Mouse (Mus musculus): ENCODE measurements around the gene Kazn. TPM values are rescaled to one million over a fixed set of nuclear protein-coding genes. Genes with fewer than 3 reads are reported as not detected.

Gene Kazn
- total and polyA plus RNA-seq, 2 experiments from 2014 or later: 20.9 to 78.3 TPM

GRCm38 (mm10) chr4:142218997-142219396 is 20.2 kb downstream of the Kazn start:
- Histone ChIP-seq H3K4me2 (ENCODE audit: low read depth, low read length) (no peak overlapping the region), H3K36me3 (ENCODE audit: insufficient read depth, low read length) (no peaks in the 10 kb centered on the region), H3K4me3 (ENCODE audit: low read length) (no peak overlapping the region), H3K9ac (replicated peaks; ENCODE audit: low read length) (no peak overlapping the region), H3K27ac (no peak overlapping the region), H3K27me3 (ENCODE audit: insufficient read depth, low read length) (no peaks in the 10 kb centered on the region), H3K4me1 (ENCODE audit: insufficient read depth, low read length) (peaks cover 5% of the 10 kb centered on the region; the same call in 1 of the 2 replicates), H3K9me3 (ENCODE audit: low read length) (no peaks in the 10 kb centered on the region)
- 69% methylated on average over 8 of the region's 8 CpGs for WGBS
- no peak for TF ChIP-seq CTCF (IDR thresholded peaks at IDR 0.05; ENCODE audit: low read depth)
- DNase-seq (ENCODE audit: low spot score) (no peak), ATAC-seq (no peak)

- H3K9me3 ChIP-seq (ENCODE audit: low read length): no peaks in the 10 kb centered on the region
- peaks cover 12% of the 10 kb centered on the region; the same call in 1 of the 2 replicates for H3K4me1 ChIP-seq (ENCODE audit: insufficient read depth, low read length)
- TF ChIP-seq CTCF (IDR thresholded peaks at IDR 0.05; ENCODE audit: low read depth): no peak
- WGBS: 85% methylated on average over 6 of the region's 6 CpGs
- no peaks in the 10 kb centered on the region for H3K36me3 ChIP-seq (ENCODE audit: insufficient read depth, low read length)
- no peak for ATAC-seq
- no peak overlapping the region for H3K27ac ChIP-seq
- no peak overlapping the region for H3K4me3 ChIP-seq (ENCODE audit: low read length)
- H3K9ac ChIP-seq (replicated peaks; ENCODE audit: low read length): no peak overlapping the region
- no peak for DNase-seq (ENCODE audit: low spot score)
- H3K27me3 ChIP-seq (ENCODE audit: insufficient read depth, low read length): no peaks in the 10 kb centered on the region
- no peak overlapping the region for H3K4me2 ChIP-seq (ENCODE audit: low read depth, low read length)
Observed at GRCm38 (mm10) chr4:142217048-142217447, 22.2 kb downstream of the Kazn start.

GRCm38 (mm10) chr4:142215760-142216159 is 23.4 kb downstream of the Kazn start:
- Histone ChIP-seq H3K27ac (no peak overlapping the region), H3K9ac (replicated peaks; ENCODE audit: low read length) (no peak overlapping the region), H3K4me1 (ENCODE audit: insufficient read depth, low read length) (peaks cover 12% of the 10 kb centered on the region; the same call in 1 of the 2 replicates), H3K9me3 (ENCODE audit: low read length) (no peaks in the 10 kb centered on the region), H3K27me3 (ENCODE audit: insufficient read depth, low read length) (no peaks in the 10 kb centered on the region), H3K4me3 (ENCODE audit: low read length) (no peak overlapping the region), H3K36me3 (ENCODE audit: insufficient read depth, low read length) (no peaks in the 10 kb centered on the region), H3K4me2 (ENCODE audit: low read depth, low read length) (no peak overlapping the region)
- ATAC-seq (no peak), DNase-seq (ENCODE audit: low spot score) (no peak)
- 82% methylated on average over 7 of the region's 7 CpGs for WGBS
- no peak for TF ChIP-seq CTCF (IDR thresholded peaks at IDR 0.05; ENCODE audit: low read depth)

GRCm38 (mm10) chr4:142214532-142214931 is 24.7 kb downstream of the Kazn start:
- DNase-seq (ENCODE audit: low spot score) (peak; percentile 55), ATAC-seq (0 out of 2 replicates have a peak, but pooled peaks have one; percentile 43)
- H3K36me3 ChIP-seq (ENCODE audit: insufficient read depth, low read length): no peaks in the 10 kb centered on the region
- 31% methylated on average over 6 of the region's 6 CpGs for WGBS
- no peaks in the 10 kb centered on the region for H3K9me3 ChIP-seq (ENCODE audit: low read length)
- no peak for TF ChIP-seq CTCF (IDR thresholded peaks at IDR 0.05; ENCODE audit: low read depth)
- no peak overlapping the region for H3K9ac ChIP-seq (replicated peaks; ENCODE audit: low read length)
- H3K4me3 ChIP-seq (ENCODE audit: low read length): no peak overlapping the region
- H3K4me2 ChIP-seq (ENCODE audit: low read depth, low read length): no peak overlapping the region
- no peak overlapping the region for H3K27ac ChIP-seq
- peaks cover 12% of the 10 kb centered on the region; the same call in 1 of the 2 replicates for H3K4me1 ChIP-seq (ENCODE audit: insufficient read depth, low read length)
- no peaks in the 10 kb centered on the region for H3K27me3 ChIP-seq (ENCODE audit: insufficient read depth, low read length)

- no peak for ATAC-seq
- TF ChIP-seq CTCF (IDR thresholded peaks at IDR 0.05; ENCODE audit: low read depth): no peak
- Histone ChIP-seq H3K9me3 (ENCODE audit: low read length) (no peaks in the 10 kb centered on the region), H3K27ac (no peak overlapping the region), H3K4me1 (ENCODE audit: insufficient read depth, low read length) (peaks cover 12% of the 10 kb centered on the region; the same call in 1 of the 2 replicates), H3K4me2 (ENCODE audit: low read depth, low read length) (no peak overlapping the region), H3K4me3 (ENCODE audit: low read length) (no peak overlapping the region), H3K36me3 (ENCODE audit: insufficient read depth, low read length) (no peaks in the 10 kb centered on the region), H3K9ac (replicated peaks; ENCODE audit: low read length) (no peak overlapping the region), H3K27me3 (ENCODE audit: insufficient read depth, low read length) (no peaks in the 10 kb centered on the region)
- no peak for DNase-seq (ENCODE audit: low spot score)
- 84% methylated on average over 9 of the region's 9 CpGs for WGBS
Observed at GRCm38 (mm10) chr4:142212425-142212824, 26.8 kb downstream of the Kazn start.

GRCm38 (mm10) chr4:142209884-142210283 is 29.3 kb downstream of the Kazn start:
- 68% methylated on average over 9 of the region's 9 CpGs for WGBS
- no peak overlapping the region for H3K4me2 ChIP-seq (ENCODE audit: low read depth, low read length)
- H3K9ac ChIP-seq (replicated peaks; ENCODE audit: low read length): no peak overlapping the region
- no peaks in the 10 kb centered on the region for H3K9me3 ChIP-seq (ENCODE audit: low read length)
- TF ChIP-seq CTCF (IDR thresholded peaks at IDR 0.05; ENCODE audit: low read depth): no peak
- peaks cover 12% of the 10 kb centered on the region; the same call in 1 of the 2 replicates for H3K4me1 ChIP-seq (ENCODE audit: insufficient read depth, low read length)
- no peaks in the 10 kb centered on the region for H3K27me3 ChIP-seq (ENCODE audit: insufficient read depth, low read length)
- DNase-seq (ENCODE audit: low spot score) (no peak), ATAC-seq (no peak)
- no peak overlapping the region for H3K4me3 ChIP-seq (ENCODE audit: low read length)
- H3K36me3 ChIP-seq (ENCODE audit: insufficient read depth, low read length): no peaks in the 10 kb centered on the region
- no peak overlapping the region for H3K27ac ChIP-seq

- H3K36me3 ChIP-seq (ENCODE audit: insufficient read depth, low read length): no peaks in the 10 kb centered on the region
- H3K9me3 ChIP-seq (ENCODE audit: low read length): no peaks in the 10 kb centered on the region
- no peak for TF ChIP-seq CTCF (IDR thresholded peaks at IDR 0.05; ENCODE audit: low read depth)
- H3K4me1 ChIP-seq (ENCODE audit: insufficient read depth, low read length): peaks cover 8% of the 10 kb centered on the region; the same call in 1 of the 2 replicates
- no peaks in the 10 kb centered on the region for H3K27me3 ChIP-seq (ENCODE audit: insufficient read depth, low read length)
- H3K27ac ChIP-seq: no peak overlapping the region
- no peak overlapping the region for H3K9ac ChIP-seq (replicated peaks; ENCODE audit: low read length)
- H3K4me3 ChIP-seq (ENCODE audit: low read length): no peak overlapping the region
- DNase-seq (ENCODE audit: low spot score) (no peak), ATAC-seq (no peak)
- H3K4me2 ChIP-seq (ENCODE audit: low read depth, low read length): no peak overlapping the region
- WGBS: 57% methylated on average over 7 of the region's 7 CpGs
Observed at GRCm38 (mm10) chr4:142209476-142209875, 29.7 kb downstream of the Kazn start.
